Mouse (Mus musculus) forebrain, embryonic 14.5 days (tissue): ENCODE data around the gene Bnc2. TPM values are rescaled to one million over a fixed set of nuclear protein-coding genes. Genes with fewer than 3 reads are reported as not detected.
A peak's percentile ranks its signal among the peaks of the same experiment; 100 is the strongest.

Source experiments
- ATAC-seq: fragments of 200-750 bp; cut with Nextera tagmentation; 2 replicates; pipeline ENCODE4 v1.8.0; 2017; ENCODE audit warnings: mild to moderate bottlenecking, moderate library complexity
- DNase-seq: peaks from one replicate; pipeline ENCODE4 v3.0.0-alpha.2; 2015; ENCODE audit warnings: low spot score
- H3K27ac ChIP-seq: fragments of 300-500 bp; sonication (generic); 2 replicates; pipeline ENCODE4 v1.5.1; 2014; ENCODE audit warnings: low read depth, mild to moderate bottlenecking, control low read depth, low read length, moderate library complexity
- H3K27me3 ChIP-seq: fragments of 300-500 bp; sonication (generic); replicated peaks from 2 replicates; pipeline ENCODE4 v1.6.1; 2014; ENCODE audit warnings: low read length, control low read depth, mixed read lengths; ENCODE audit not compliant: control insufficient read depth, insufficient read depth
- H3K36me3 ChIP-seq: fragments of 300-500 bp; sonication (generic); 2 replicates; pipeline ENCODE4 v1.6.1; 2014; ENCODE audit warnings: low read length, control low read depth; ENCODE audit not compliant: control insufficient read depth, insufficient read depth
- H3K4me1 ChIP-seq: fragments of 300-500 bp; sonication (generic); 2 replicates; pipeline ENCODE4 v1.6.1; 2014; ENCODE audit warnings: antibody characterized with exemption, low read length, control low read depth; ENCODE audit not compliant: control insufficient read depth, insufficient read depth
- H3K4me2 ChIP-seq: fragments of 300-500 bp; sonication (generic); 2 replicates; pipeline ENCODE4 v1.6.1; 2014; ENCODE audit warnings: mild to moderate bottlenecking, control low read depth, low read length
- H3K4me3 ChIP-seq: fragments of 300-500 bp; sonication (generic); 2 replicates; pipeline ENCODE4 v1.5.1; 2014; ENCODE audit warnings: low read depth, low read length, control low read depth
- H3K9ac ChIP-seq: fragments of 300-500 bp; sonication (generic); 2 replicates; pipeline ENCODE4 v1.6.1; 2014; ENCODE audit warnings: mild to moderate bottlenecking, low read length, control low read depth, moderate library complexity
- H3K9me3 ChIP-seq: fragments of 300-500 bp; sonication (generic); replicated peaks from 2 replicates; pipeline ENCODE4 v1.6.1; 2016; ENCODE audit warnings: low read length, control low read depth, mixed read lengths; ENCODE audit not compliant: control insufficient read depth
- WGBS: fragments of 180-500 bp; shearing (Covaris S2); extraction: QIAGEN DNeasy Blood & Tissue Kit; methylation state at CpG from one replicate; pipeline ENCODE4 v1.1.7; 2014; 5-methylcytosine and 5-hydroxymethylcytosine counted together
- polyA plus RNA-seq: library from polyadenylated mRNA; unstranded; fragments of >200 nt; fragmentation: Nextera tagmentation; extraction: Ambion mirVana; gene quantifications from 2 replicates; pipeline ENCODE4 v1.2.1, GENCODE M21; 2014

Gene Bnc2
- polyA plus RNA-seq, 1 experiment from 2014 or later, result 2.0 TPM

DNA sequence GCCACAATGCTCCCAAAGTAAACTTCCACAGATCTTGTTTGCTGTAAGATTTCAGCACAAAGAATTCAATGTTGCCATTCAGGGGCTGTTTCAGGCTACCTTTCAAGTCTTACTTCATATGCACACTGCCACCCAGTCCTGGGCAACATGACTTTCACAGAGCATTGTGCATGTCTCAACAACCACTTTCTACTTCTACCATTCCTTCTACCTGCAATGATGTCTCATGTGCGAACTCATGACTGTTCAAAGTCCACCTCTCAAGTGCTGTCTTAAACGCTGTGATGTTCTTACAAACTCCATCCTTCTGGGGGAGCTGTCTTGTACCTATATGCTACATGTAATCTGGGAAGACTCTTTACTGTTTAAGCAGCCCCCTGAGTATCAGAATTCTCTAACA is 363.7 kb downstream of the Bnc2 start:
- Histone ChIP-seq H3K4me1 (no peaks in the 10 kb centered on the region), H3K27ac (no peak overlapping the region), H3K9me3 (no peaks in the 10 kb centered on the region), H3K4me3 (no peak overlapping the region), H3K9ac (no peak overlapping the region), H3K36me3 (no peaks in the 10 kb centered on the region), H3K4me2 (no peak overlapping the region), H3K27me3 (no peaks in the 10 kb centered on the region)
- no peak for DNase-seq
- 76% methylated on average over 2 of the region's 2 CpGs for WGBS
- no peak for ATAC-seq

DNA sequence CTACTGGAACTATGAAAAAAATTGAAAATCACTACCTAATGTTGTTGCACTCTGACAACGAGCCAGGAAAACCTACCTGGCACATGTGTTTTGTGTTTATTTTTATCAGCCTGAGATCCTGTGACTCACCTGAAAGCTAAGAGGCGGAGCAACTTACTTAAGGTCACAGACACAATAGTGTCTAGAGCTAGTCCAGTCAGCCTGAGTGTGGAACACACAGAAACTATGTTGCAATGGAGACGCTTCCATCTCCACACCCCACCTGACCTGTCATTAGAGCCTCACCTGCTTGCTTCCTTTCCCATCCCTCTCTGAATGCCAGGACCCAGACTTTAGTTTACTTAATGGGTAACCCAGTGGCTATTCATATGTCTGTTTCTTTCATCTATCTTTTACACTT is 364.2 kb downstream of the Bnc2 start:
- Histone ChIP-seq H3K27me3 (no peaks in the 10 kb centered on the region), H3K27ac (no peak overlapping the region), H3K4me1 (no peaks in the 10 kb centered on the region), H3K36me3 (no peaks in the 10 kb centered on the region), H3K4me3 (no peak overlapping the region), H3K9me3 (no peaks in the 10 kb centered on the region), H3K9ac (no peak overlapping the region), H3K4me2 (no peak overlapping the region)
- WGBS, result 87% methylated on average over 3 of the region's 3 CpGs
- ATAC-seq (no peak), DNase-seq (no peak)

DNA sequence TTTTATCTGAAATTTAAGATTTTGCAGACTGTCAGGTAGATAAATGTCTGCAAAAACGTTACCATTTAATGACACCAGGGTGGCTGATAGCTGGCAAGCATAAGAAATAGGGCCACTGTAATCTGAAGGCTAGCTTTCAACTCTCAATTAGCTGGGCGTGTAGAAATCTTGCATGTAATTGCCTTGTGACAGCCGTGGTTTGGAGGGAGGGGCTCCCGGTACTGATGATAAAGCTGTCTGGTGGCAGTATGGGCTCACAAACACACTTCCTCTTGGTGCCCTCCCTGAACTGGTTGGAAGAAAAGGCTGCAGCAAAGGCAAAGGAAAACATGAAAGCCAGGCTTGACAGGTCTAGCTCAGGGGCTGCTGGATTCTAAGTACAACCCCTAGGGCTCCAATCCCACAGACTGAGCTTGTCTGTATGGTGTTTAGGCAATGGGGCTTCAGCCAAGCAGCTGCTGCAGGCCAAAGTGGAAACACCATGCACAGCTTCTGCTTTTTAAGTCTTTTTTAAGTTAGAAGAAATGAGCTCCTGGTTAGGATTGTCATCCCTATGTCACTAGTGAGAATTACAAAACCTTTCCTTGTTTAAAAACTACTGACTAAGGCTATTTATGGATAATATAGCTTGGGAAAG is 366.7 kb downstream of the Bnc2 start:
- peak; percentile 39 for DNase-seq
- WGBS, result 20% methylated on average over 4 of the region's 4 CpGs
- Histone ChIP-seq H3K4me2 (no peak overlapping the region), H3K4me1 (no peaks in the 10 kb centered on the region), H3K4me3 (no peak overlapping the region), H3K9ac (no peak overlapping the region), H3K36me3 (no peaks in the 10 kb centered on the region), H3K27me3 (no peaks in the 10 kb centered on the region), H3K9me3 (no peaks in the 10 kb centered on the region), H3K27ac (no peak overlapping the region)
- peak; percentile 40; the same call in 1 of the 2 replicates for ATAC-seq

DNA sequence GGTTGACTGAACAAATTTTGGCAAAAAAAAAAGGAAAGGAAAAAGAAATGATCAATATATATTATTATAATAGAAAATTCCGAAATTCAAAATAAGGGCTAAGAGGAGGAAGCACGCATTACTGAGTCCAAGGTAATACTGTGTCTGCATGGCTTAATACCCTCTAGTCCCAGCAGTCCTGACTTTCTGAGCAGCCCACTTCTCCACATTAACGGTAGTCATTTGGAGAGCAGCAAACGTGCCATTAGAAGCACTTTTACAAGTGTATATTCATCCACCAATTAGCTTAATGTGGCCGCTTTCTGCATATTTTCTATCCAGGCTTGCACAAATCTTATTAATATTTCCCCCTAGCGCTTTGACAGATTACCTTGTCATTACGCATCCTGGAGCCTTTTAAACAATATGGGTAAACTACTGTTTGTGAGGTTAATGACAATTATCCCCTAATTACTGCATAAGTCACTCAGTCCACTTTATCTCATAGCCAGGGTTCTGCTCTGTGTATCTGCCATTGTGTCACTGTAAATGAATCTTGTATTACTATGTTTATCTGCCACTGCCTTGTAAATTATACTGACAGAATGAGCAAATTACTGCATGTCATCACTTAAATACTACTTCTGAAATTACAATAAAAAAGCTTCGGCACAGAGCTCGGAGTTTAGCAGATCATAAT is 368.0 kb downstream of the Bnc2 start:
- ATAC-seq, result peak; percentile 61
- Histone ChIP-seq H3K9ac (no peak overlapping the region), H3K4me1 (no peaks in the 10 kb centered on the region), H3K9me3 (no peaks in the 10 kb centered on the region), H3K27ac (no peak overlapping the region), H3K4me2 (no peak overlapping the region), H3K4me3 (no peak overlapping the region), H3K36me3 (no peaks in the 10 kb centered on the region), H3K27me3 (no peaks in the 10 kb centered on the region)
- 67% methylated on average over 9 of the region's 9 CpGs for WGBS
- peak; percentile 32 for DNase-seq

DNA sequence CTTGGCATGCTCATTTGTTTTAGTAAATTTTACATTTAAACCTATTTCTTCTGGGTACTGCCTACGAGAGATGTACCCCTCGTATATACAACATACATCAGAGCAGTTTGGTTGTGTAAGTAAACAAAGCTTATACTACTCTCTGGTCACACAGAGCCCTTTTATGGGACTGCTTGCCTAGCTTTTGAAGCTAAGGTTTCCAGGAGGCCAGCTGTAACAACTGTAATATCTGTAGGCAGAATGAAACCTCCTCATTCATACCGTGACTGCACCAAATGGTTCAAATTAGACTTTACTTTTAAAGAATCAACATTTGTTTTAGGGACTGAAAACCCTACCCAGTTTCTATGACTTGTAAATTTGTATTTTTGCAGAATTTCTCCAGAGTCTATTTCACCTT is 372.1 kb downstream of the Bnc2 start:
- H3K36me3 ChIP-seq, result no peaks in the 10 kb centered on the region
- H3K4me1 ChIP-seq, result no peaks in the 10 kb centered on the region
- no peak overlapping the region for H3K4me3 ChIP-seq
- H3K27me3 ChIP-seq, result no peaks in the 10 kb centered on the region
- no peak for DNase-seq
- ATAC-seq, result no peak
- H3K9ac ChIP-seq, result no peak overlapping the region
- H3K4me2 ChIP-seq, result no peak overlapping the region
- H3K9me3 ChIP-seq, result peaks cover 6% of the 10 kb centered on the region; the same call in 1 of the 2 replicates
- 95% methylated on average over 3 of the region's 3 CpGs for WGBS
- H3K27ac ChIP-seq, result no peak overlapping the region

DNA sequence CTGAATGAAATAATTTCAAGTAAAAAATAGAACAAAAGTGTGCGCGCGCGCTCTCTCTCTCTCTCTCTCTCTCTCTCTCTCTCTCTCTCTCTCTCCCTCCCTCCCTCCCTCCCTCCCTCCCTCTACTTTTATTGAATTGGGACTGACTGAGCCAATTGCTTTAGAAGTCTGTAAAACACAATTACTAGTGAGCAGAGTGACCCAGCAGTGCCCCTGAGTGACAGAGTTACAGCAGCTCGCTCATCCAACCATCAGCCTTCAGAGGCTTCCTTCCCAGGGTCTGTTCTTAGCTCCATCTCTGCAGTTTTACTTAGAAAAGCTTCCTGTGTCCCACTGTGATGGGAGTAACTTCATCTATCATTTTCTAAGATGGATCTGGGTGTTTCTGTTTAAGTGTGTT is 389.9 kb downstream of the Bnc2 start:
- Histone ChIP-seq H3K27me3 (no peaks in the 10 kb centered on the region; the same call in 1 of the 2 replicates), H3K4me2 (no peak overlapping the region), H3K27ac (no peak overlapping the region), H3K9me3 (no peaks in the 10 kb centered on the region), H3K4me1 (no peaks in the 10 kb centered on the region), H3K36me3 (no peaks in the 10 kb centered on the region), H3K9ac (no peak overlapping the region), H3K4me3 (no peak overlapping the region)
- 74% methylated on average over 5 of the region's 5 CpGs for WGBS
- ATAC-seq (no peak), DNase-seq (no peak)

DNA sequence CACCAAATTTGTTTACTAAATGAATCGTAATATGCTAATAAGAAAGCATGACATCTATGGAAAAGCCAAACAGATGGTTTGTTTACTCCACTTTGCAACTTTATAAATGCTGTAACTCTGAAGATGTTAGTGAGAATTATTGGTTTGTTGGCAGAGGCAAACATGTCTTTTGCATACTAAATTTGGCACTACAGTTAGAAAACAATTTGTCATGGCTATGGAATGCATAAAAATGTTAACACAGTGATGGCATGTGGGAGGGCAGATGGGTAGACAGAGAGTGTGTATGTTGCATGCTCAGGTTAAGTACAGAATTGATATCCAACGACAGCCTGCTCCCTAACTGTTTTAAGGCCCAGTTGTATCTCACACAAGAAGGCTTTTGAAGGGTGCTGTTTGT is 392.4 kb downstream of the Bnc2 start:
- Histone ChIP-seq H3K36me3 (no peaks in the 10 kb centered on the region), H3K4me1 (no peaks in the 10 kb centered on the region), H3K27ac (no peak overlapping the region), H3K4me2 (no peak overlapping the region), H3K9me3 (no peaks in the 10 kb centered on the region), H3K9ac (no peak overlapping the region), H3K27me3 (no peaks in the 10 kb centered on the region), H3K4me3 (no peak overlapping the region)
- DNase-seq (peak; percentile 59), ATAC-seq (no peak)
- 72% methylated on average over 2 of the region's 2 CpGs for WGBS

DNA sequence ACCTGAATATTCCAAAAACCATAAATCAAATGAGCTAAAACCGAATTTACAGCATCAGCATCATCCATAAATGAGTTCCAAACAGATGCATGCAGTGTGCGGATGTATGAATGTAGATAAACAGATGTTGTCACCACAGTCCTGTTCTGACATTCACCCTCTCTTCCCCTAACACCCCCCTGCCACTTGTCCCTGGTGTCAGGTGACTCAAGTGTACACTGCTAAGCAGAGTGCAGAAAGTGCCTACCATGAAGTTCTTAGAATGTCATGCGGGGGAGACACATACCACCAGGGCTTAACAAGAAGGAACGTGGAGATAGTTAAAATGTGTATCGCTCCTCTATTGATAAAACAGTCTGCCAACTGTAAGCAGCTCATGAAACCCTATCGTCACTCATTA is 396.9 kb downstream of the Bnc2 start:
- ATAC-seq (no peak), DNase-seq (no peak)
- no peaks in the 10 kb centered on the region for H3K9me3 ChIP-seq
- no peak overlapping the region for H3K9ac ChIP-seq
- H3K27ac ChIP-seq, result no peak overlapping the region
- H3K4me2 ChIP-seq, result no peak overlapping the region
- peaks cover 9% of the 10 kb centered on the region; the same call in 1 of the 2 replicates for H3K27me3 ChIP-seq
- no peak overlapping the region for H3K4me3 ChIP-seq
- H3K4me1 ChIP-seq, result 0 out of 2 replicates have a peak, but pooled peaks cover 6% of the 10 kb centered on the region
- no peaks in the 10 kb centered on the region for H3K36me3 ChIP-seq
- WGBS, result 88% methylated on average over 6 of the region's 6 CpGs

DNA sequence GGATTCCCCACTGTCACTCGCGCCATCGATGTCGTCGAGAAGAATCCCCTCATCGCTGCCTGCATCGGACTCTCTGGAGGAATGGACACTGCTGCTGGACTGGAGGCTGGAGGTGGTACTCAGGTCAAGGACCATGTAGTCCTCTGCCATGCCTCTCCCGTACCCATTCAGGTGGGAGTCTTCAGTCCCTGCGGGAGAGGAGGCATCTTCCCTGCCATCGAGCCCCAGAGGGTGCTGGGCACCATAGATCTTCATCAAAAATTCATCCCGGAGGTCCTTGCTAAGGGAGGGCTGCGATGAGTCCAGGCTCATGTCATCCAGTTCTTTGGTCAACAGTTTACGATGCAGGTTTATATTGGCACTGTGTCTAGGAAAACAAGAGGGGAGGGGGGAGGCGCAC is 399.0 kb downstream of the Bnc2 start:
- Histone ChIP-seq H3K9me3 (no peaks in the 10 kb centered on the region), H3K27me3 (peaks cover 9% of the 10 kb centered on the region; the same call in 1 of the 2 replicates), H3K9ac (no peak overlapping the region), H3K4me3 (no peak overlapping the region), H3K4me2 (no peak overlapping the region), H3K27ac (no peak overlapping the region), H3K4me1 (0 out of 2 replicates have a peak, but pooled peaks cover 6% of the 10 kb centered on the region), H3K36me3 (no peaks in the 10 kb centered on the region)
- no peak for DNase-seq
- WGBS, result 80% methylated on average over 14 of the region's 14 CpGs
- no peak for ATAC-seq
